15 mouse cellular contexts compared by ENCODE assay signal in the genomic region with DNA sequence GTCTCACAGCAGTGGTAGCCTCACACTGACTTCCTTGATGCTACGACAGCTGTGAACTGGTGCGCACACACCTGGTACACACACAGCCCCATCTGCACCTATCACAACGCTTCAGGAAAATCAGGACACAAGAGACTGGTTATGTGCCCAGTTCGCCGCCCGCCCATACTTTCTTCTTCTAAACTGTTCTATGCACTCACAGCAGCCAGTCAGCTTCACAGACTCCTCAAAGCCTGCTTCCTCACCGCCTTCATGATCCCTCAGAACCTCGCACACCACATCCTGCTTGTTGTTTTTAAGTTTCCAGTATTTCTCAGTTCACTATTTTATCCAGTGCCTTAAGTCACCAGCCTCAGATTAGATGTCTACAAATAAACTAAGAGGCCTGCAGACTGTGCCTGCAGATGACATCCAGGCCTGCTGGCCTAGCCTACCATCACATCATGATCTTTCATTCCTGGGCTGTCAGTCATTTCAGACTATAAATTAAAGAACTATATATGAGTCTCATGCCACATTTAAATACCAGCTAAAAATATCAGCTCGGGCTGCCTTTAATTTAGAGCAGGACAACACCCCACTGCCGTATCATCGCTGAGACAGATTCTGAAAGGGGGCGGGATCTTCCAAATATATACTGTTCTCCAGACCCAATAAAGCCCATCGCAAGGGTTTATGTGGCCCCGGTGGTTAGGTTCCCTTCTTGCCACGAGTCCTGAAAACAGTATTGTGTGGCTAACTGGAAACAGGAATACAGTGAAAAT. TPM values are rescaled to one million over a fixed set of nuclear protein-coding genes. Genes with fewer than 3 reads are reported as not detected.
DNase-seq lines count a peak whose midpoint lies in the region; ATAC-seq lines count a peak whose summit lies in the region.
"Had no signal": no experiment of that assay in that cellular context is flagged by ENCODE, and none has a peak within 500 bp of the region (broad histone marks: within the 10 kb centered on the region; RNA-seq: fewer than 3 reads in every experiment).

No protein-coding gene starts in this region.

- no peaks in the 10 kb centered on the region for H3K27me3 ChIP-seq in limb, embryonic 13.5 days
- no peaks in the 10 kb centered on the region for H3K27me3 ChIP-seq in limb, embryonic 10.5 days (ENCODE audit: low read depth, poor library complexity, severe bottlenecking)
- no peaks in the 10 kb centered on the region for H3K27me3 ChIP-seq in forebrain, embryonic 12.5 days
- H3K27me3 ChIP-seq: forebrain, embryonic 15.5 days; kidney, embryonic 15.5 days; neural tube, embryonic 13.5 days had no signal

- no peak overlapping the region for H3K4me2 ChIP-seq in limb, embryonic 13.5 days (replicated peaks)
- no peak overlapping the region for H3K4me2 ChIP-seq in forebrain, embryonic 12.5 days
- H3K4me2 ChIP-seq: forebrain, embryonic 15.5 days; kidney, embryonic 15.5 days; neural tube, embryonic 13.5 days had no signal

- H3K9ac ChIP-seq in limb, embryonic 13.5 days = no peak overlapping the region
- no peak overlapping the region for H3K9ac ChIP-seq in forebrain, embryonic 12.5 days
- H3K9ac ChIP-seq: forebrain, embryonic 15.5 days; kidney, embryonic 15.5 days; neural tube, embryonic 13.5 days had no signal

- H3K27ac ChIP-seq in limb, embryonic 13.5 days = peak overlapping the region; percentile 28; the same call in 1 of the 2 replicates
- no peak overlapping the region for H3K27ac ChIP-seq in limb, embryonic 10.5 days
- no peak overlapping the region for H3K27ac ChIP-seq in forebrain, embryonic 12.5 days
- H3K27ac ChIP-seq: forebrain, embryonic 15.5 days; kidney, embryonic 15.5 days; neural tube, embryonic 13.5 days; stomach, postnatal 0 days had no signal

- H3K9me3 ChIP-seq in limb, embryonic 13.5 days = no peaks in the 10 kb centered on the region
- no peaks in the 10 kb centered on the region for H3K9me3 ChIP-seq in limb, embryonic 10.5 days (replicated peaks)
- H3K9me3 ChIP-seq in forebrain, embryonic 12.5 days = no peaks in the 10 kb centered on the region
- H3K9me3 ChIP-seq: forebrain, embryonic 15.5 days; kidney, embryonic 15.5 days; neural tube, embryonic 13.5 days had no signal

- peaks cover 55% of the 10 kb centered on the region for H3K4me1 ChIP-seq in limb, embryonic 13.5 days
- H3K4me1 ChIP-seq in limb, embryonic 10.5 days = peaks cover 16% of the 10 kb centered on the region
- H3K4me1 ChIP-seq in forebrain, embryonic 12.5 days = peaks cover 17% of the 10 kb centered on the region
- H3K4me1 ChIP-seq: forebrain, embryonic 15.5 days had no signal

- peak; percentile 62 for ATAC-seq in frontal cortex, adult (ENCODE audit: low TSS enrichment)
- no peak for ATAC-seq in limb, embryonic 13.5 days (ENCODE audit: low FRiP score, low read depth)
- no peak for ATAC-seq in forebrain, embryonic 12.5 days (ENCODE audit: low FRiP score)
- ATAC-seq in inflammation-experienced regulatory T-cells, adult 6 months = no peak
- ATAC-seq: forebrain, embryonic 15.5 days had no signal

- intact Hi-C loops in left cerebral cortex, postnatal 36 days (cut with DNase I) = no loop called here

- DNase-seq in frontal cortex, postnatal 10 days (ENCODE audit: low spot score in 2 of 2) = no peak
- no peak for DNase-seq in limb, embryonic 10.5 days (ENCODE audit: low spot score)
- peak; percentile 40 to 43 for DNase-seq in left cerebral cortex, postnatal 36 days (ENCODE audit: low spot score in 2 of 2)
- DNase-seq in thymus, postnatal 25 days = peak; percentile 23
- DNase-seq: cerebellum, postnatal 36 days; gastrocnemius, postnatal 25 days; heart, postnatal 4 days had no signal

- 74% methylated on average over 15 of the region's 15 CpGs for WGBS in limb, embryonic 13.5 days
- 95% methylated on average over 15 of the region's 15 CpGs for WGBS in limb, embryonic 10.5 days
- 93% methylated on average over 15 of the region's 15 CpGs for WGBS in forebrain, embryonic 12.5 days

- peaks cover under 1% of the 10 kb centered on the region for H3K36me3 ChIP-seq in limb, embryonic 13.5 days
- peaks cover 34% of the 10 kb centered on the region for H3K36me3 ChIP-seq in limb, embryonic 10.5 days
- H3K36me3 ChIP-seq in forebrain, embryonic 12.5 days (replicated peaks) = 0 out of 2 replicates have a peak, but pooled peaks cover 6% of the 10 kb centered on the region
- H3K36me3 ChIP-seq: forebrain, embryonic 15.5 days; kidney, embryonic 15.5 days; neural tube, embryonic 13.5 days had no signal

- no peak overlapping the region for H3K4me3 ChIP-seq in limb, embryonic 13.5 days
- no peak overlapping the region for H3K4me3 ChIP-seq in limb, embryonic 10.5 days
- H3K4me3 ChIP-seq in forebrain, embryonic 12.5 days (replicated peaks) = no peak overlapping the region
- H3K4me3 ChIP-seq: forebrain, embryonic 15.5 days; kidney, embryonic 15.5 days; neural tube, embryonic 13.5 days had no signal

RNA-seq across cellular contexts. Expression of a gene that starts 40.2 kb away (rescaled TPM):
- polyA plus RNA-seq in limb, embryonic 13.5 days (2015; fragmentation: Nextera tagmentation; extraction: Ambion mirVana) = 104 and 106 TPM in 2 replicates
- polyA plus RNA-seq in limb, embryonic 10.5 days (2016; fragmentation: Nextera tagmentation; extraction: Ambion mirVana) = 103 and 115 TPM in 2 replicates
- total RNA-seq in left cerebral cortex, postnatal 36 days (2021) = 10 to 100 TPM; 28.5 to 39.4 TPM
- 114 and 117 TPM in 2 replicates for polyA plus RNA-seq in forebrain, embryonic 12.5 days (2016; fragmentation: Nextera tagmentation; extraction: Ambion mirVana)
- polyA plus RNA-seq in inflammation-experienced regulatory T-cells, adult 6 months (2017; shearing (Covaris generic)) = 1 to 10 TPM in 1 of 3 experiments, under 1 TPM in 1, not detected in 1; 0.41 to 1.3 TPM

Comparison
In these comparisons a context has a peak if more than half of its experiments do, and no peak if none do; other contexts are left out.
1. DNase-seq: peak in left cerebral cortex, postnatal 36 days (2 of 2) and thymus, postnatal 25 days (single experiment); none in frontal cortex, postnatal 10 days (0 of 2) and limb, embryonic 10.5 days (single experiment).
2. RNA of a gene that starts 40.2 kb away (polyA plus RNA-seq): 103 to 115 TPM in limb, embryonic 10.5 days, 114 to 117 TPM in forebrain, embryonic 12.5 days and 104 to 106 TPM in limb, embryonic 13.5 days; 0.41 to 1.3 TPM in inflammation-experienced regulatory T-cells, adult 6 months; every median in the first group is over 10 times any median in the second.